Mouse (Mus musculus): Measurements from ENCODE around the gene Tjp2. TPM values are rescaled to one million over a fixed set of nuclear protein-coding genes. Genes with fewer than 3 reads are reported as not detected.
"Not testable (repeated sequence)": the region's sequence is repeated elsewhere in the genome, so short reads cannot be mapped to it uniquely, and the experiment has no call there.

Tjp2 gene
- polyA plus RNA-seq, 1 experiment from 2014 or later = 33.6 TPM

DNA sequence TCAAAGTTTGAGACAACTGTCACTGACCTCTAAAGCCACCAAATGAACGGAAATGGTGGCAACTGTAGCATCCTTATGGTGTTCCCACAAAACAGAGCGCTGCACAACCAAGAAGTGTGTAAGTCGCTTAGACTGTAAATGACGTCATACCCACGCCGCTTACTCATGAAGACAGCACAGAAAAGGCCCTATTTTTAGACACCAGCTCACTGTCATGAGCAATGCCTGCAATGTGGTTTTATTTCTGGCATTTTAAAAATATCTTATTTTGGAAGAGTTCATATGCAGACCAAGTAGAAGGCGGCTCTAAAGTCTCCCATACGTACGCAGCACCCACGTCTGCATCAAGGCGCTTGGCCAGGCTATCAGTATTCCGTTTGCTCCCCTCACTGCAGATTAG is 117.1 kb downstream of the Tjp2 start:
- Histone ChIP-seq H3K9me3 (no peaks in the 10 kb centered on the region), H3K4me1 (no peaks in the 10 kb centered on the region), H3K27ac (replicated peaks) (no peak overlapping the region), H3K36me3 (peaks cover 37% of the 10 kb centered on the region), H3K4me2 (replicated peaks) (no peak overlapping the region), H3K9ac (replicated peaks) (no peak overlapping the region), H3K27me3 (no peaks in the 10 kb centered on the region), H3K4me3 (no peak overlapping the region)
- WGBS = 94% methylated on average over 12 of the region's 12 CpGs
- no peak for ATAC-seq (ENCODE audit: low FRiP score, low read depth)

DNA sequence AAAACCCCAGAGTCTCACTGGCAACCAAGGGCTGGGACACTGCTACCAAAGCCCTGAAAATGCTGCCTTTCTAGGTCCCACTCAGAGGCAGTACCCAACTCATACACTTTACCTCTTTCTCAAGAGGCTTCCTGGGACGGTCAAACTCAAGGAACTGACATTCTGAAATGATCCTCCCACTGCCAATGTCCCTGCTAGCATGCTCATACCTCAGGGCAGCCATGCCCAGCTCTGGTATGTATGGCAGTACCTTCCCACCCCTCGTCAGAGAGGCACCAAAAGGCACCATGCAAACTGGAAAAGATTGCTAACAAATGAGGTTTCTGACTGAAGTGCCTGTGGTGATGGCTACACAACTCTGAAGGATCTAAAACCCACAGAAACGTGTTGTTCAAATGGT is 121.0 kb downstream of the Tjp2 start:
- Histone ChIP-seq H3K9ac (replicated peaks) (no peak overlapping the region), H3K4me3 (no peak overlapping the region)
- 86% methylated on average over 3 of the region's 3 CpGs for WGBS

DNA sequence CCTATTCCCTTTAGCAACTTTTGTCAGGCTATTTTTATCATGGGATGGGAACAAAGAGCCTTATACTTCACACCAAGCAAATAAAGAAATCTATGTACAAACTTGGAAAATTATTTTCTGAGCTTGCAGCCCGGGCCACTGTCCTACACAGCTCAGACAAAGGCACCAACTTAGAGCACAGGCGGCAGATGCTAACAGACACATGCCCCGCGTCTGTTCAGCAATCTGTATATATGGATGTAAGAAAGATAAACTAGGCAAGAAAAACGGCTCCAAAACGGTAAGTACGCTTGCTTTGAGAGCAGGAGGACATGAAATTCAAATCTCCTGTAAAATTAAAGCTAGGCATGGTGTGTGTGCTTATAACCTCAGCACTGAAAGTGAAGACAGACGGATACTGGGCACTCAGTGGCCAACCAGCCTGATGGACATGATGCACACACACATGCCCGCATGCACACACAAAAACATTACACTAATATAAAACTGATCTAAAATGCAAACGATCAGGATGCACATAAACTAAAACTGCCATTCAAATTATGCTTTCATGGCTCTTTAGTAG is 122.2 kb downstream of the Tjp2 start:
- no peaks in the 10 kb centered on the region for H3K4me1 ChIP-seq
- no peak overlapping the region for H3K4me2 ChIP-seq (replicated peaks)
- H3K9me3 ChIP-seq = no peaks in the 10 kb centered on the region
- H3K4me3 ChIP-seq = no peak overlapping the region
- peaks cover 32% of the 10 kb centered on the region for H3K36me3 ChIP-seq
- no peak overlapping the region for H3K27ac ChIP-seq (replicated peaks)
- 96% methylated on average over 10 of the region's 10 CpGs for WGBS
- no peak for ATAC-seq (ENCODE audit: low FRiP score, low read depth)
- no peaks in the 10 kb centered on the region for H3K27me3 ChIP-seq
- no peak overlapping the region for H3K9ac ChIP-seq (replicated peaks)

More for the DNA sequence above, 121.0 kb downstream of the Tjp2 start:
- no peak overlapping the region for H3K4me2 ChIP-seq (replicated peaks)
- ATAC-seq (ENCODE audit: low FRiP score, low read depth) = no peak
- no peak overlapping the region for H3K27ac ChIP-seq (replicated peaks)
- peaks cover 30% of the 10 kb centered on the region for H3K36me3 ChIP-seq
- H3K9me3 ChIP-seq = no peaks in the 10 kb centered on the region
- H3K4me1 ChIP-seq = no peaks in the 10 kb centered on the region
- H3K27me3 ChIP-seq = no peaks in the 10 kb centered on the region

DNA sequence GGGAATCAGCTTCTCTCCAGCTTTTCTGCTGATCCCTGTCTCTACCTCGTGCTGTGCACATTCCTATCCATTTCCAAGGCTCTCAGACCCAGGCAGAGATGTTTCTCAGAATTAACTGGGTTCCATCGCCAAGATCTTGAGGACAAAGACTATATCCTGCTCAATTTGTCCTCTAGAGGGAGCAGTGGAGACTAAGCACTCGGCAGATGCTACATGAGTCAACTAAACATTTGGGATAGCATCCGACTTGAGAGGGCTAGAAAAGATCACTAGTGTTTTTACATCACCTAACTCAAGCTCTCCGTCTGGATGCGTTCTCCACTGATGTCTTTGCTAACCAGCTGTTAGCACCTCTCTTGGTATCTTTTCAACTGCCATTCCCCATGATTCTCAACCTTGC is 123.6 kb downstream of the Tjp2 start:
- no peak overlapping the region for H3K27ac ChIP-seq (replicated peaks)
- no peak overlapping the region for H3K4me2 ChIP-seq (replicated peaks)
- peaks cover 41% of the 10 kb centered on the region for H3K36me3 ChIP-seq
- 78% methylated on average over 6 of the region's 6 CpGs for WGBS
- no peak overlapping the region for H3K9ac ChIP-seq (replicated peaks)
- H3K4me3 ChIP-seq = no peak overlapping the region
- no peak for ATAC-seq (ENCODE audit: low FRiP score, low read depth)
- no peaks in the 10 kb centered on the region for H3K9me3 ChIP-seq
- no peaks in the 10 kb centered on the region for H3K4me1 ChIP-seq
- H3K27me3 ChIP-seq = no peaks in the 10 kb centered on the region

DNA sequence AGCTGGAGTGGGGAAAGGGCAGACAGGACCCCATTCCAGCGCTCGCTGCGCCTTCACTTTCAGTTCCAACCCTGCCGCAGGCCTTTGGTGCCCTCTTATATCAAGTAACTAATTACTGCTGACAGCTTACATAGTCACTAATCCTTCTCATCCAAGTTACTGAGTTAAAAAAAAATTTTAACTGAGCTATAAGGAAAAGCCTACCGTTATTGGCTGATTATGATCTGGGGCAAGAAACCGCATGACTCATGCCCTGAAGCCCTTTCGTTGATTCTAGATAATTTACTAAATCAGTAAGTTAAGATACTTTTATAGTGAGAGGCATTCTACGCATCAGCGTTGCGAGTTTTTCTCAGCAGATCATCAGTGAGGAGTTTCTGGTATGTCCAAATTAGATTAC is 126.1 kb downstream of the Tjp2 start:
- Histone ChIP-seq H3K27ac (replicated peaks) (no peak overlapping the region), H3K27me3 (no peaks in the 10 kb centered on the region), H3K4me3 (no peak overlapping the region), H3K36me3 (peaks cover 60% of the 10 kb centered on the region), H3K9ac (replicated peaks) (no peak overlapping the region), H3K4me2 (replicated peaks) (no peak overlapping the region), H3K4me1 (no peaks in the 10 kb centered on the region), H3K9me3 (no peaks in the 10 kb centered on the region)
- ATAC-seq (ENCODE audit: low FRiP score, low read depth) = no peak
- WGBS = 92% methylated on average over 10 of the region's 10 CpGs

DNA sequence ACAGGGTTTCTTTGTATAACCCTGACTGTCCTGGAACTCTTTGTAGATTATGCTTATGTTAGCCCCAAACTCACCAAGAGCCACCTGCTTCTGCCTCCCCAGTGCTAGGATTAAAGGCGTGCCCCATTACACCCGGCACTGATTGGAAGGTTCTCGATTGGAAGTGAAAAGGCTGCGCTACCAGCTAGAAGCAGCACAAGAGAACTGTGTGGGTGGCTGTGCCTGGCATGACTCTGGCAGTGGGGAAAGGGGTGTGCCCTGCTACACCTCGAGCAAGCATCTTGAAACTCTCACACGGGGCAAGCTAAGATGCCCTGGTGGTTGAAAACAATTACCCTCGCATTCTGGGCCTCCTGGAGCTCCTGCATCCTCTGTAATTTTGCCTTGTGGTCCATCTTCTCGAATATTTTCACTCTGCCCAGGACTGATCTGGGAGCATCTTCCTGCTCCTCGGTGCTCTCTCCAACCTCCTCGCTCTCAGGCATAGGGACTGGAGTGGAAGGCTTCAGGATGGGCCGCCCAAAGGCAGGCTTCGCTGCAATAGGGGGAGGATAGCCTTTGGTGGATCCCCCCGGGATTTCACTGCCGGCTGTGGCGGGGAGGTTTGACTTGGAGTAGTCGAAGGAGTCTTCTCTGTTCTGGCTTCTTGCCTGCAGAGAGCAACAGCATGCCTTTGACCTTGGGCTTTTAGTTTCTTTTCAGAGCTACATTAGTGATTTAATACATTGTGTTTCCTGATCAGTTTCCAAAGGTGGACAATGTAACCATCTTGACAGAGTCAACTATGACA is 127.0 kb downstream of the Tjp2 start:
- Histone ChIP-seq H3K4me3 (no peak overlapping the region), H3K9me3 (no peaks in the 10 kb centered on the region), H3K4me2 (replicated peaks) (no peak overlapping the region), H3K36me3 (peaks cover 62% of the 10 kb centered on the region), H3K4me1 (no peaks in the 10 kb centered on the region), H3K27me3 (no peaks in the 10 kb centered on the region), H3K9ac (replicated peaks) (no peak overlapping the region), H3K27ac (replicated peaks) (no peak overlapping the region)
- WGBS = 90% methylated on average over 16 of the region's 16 CpGs
- ATAC-seq (ENCODE audit: low FRiP score, low read depth) = no peak

DNA sequence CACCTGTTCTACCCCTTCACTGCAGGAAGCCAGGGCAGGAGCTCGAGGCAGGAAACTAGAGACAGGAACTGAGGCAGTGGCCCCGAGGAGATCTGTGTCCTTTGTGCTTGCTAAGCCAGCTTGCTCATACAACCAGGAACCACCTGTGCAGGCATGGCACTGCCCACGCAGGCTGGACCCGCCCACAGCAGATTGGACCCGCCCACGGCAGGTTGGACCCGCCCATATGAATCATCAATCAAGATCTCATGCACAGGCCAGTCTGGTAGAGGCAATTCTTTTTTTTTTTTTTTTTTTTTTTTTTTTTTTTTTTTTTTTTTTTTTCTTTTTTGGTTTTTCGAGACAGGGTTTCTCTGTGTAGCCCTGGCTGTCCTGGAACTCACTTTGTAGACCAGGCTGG is 132.8 kb downstream of the Tjp2 start:
- H3K36me3 ChIP-seq = peaks cover 29% of the 10 kb centered on the region
- not testable (repeated sequence) for H3K4me1 ChIP-seq; H3K9me3 ChIP-seq; H3K27me3 ChIP-seq; H3K4me3 ChIP-seq; H3K9ac ChIP-seq (replicated peaks); H3K4me2 ChIP-seq (replicated peaks); ATAC-seq (ENCODE audit: low FRiP score, low read depth); H3K27ac ChIP-seq (replicated peaks)
- WGBS = 75% methylated on average over 8 of the region's 8 CpGs

DNA sequence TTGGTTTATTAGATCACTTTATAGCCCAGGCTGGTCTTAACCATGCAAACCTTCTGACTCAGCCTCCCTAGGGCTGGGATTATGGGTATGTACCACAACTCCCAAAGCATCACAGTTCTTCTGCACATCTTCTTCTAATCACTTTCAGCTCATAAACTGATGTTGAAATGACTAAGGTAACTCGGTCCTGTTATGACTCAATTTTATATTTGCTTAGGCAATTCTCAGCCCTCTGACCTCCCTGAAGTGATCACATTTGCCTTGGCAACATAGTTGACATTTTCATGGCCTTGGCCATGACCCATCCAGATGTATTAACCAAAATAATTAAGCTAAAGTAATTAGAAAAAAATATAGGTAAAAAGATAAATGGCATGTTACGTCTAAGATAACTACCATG is 134.5 kb downstream of the Tjp2 start:
- H3K4me1 ChIP-seq = no peaks in the 10 kb centered on the region
- H3K36me3 ChIP-seq = peaks cover 14% of the 10 kb centered on the region; the same call in 1 of the 2 replicates
- no peak overlapping the region for H3K27ac ChIP-seq (replicated peaks)
- H3K4me3 ChIP-seq = no peak overlapping the region
- 0 out of 2 replicates have a peak, but pooled peaks cover 3% of the 10 kb centered on the region for H3K9me3 ChIP-seq
- ATAC-seq (ENCODE audit: low FRiP score, low read depth) = no peak
- no peak overlapping the region for H3K4me2 ChIP-seq (replicated peaks)
- WGBS = 88% methylated on average over 2 of the region's 2 CpGs
- H3K27me3 ChIP-seq = no peaks in the 10 kb centered on the region
- H3K9ac ChIP-seq (replicated peaks) = no peak overlapping the region

DNA sequence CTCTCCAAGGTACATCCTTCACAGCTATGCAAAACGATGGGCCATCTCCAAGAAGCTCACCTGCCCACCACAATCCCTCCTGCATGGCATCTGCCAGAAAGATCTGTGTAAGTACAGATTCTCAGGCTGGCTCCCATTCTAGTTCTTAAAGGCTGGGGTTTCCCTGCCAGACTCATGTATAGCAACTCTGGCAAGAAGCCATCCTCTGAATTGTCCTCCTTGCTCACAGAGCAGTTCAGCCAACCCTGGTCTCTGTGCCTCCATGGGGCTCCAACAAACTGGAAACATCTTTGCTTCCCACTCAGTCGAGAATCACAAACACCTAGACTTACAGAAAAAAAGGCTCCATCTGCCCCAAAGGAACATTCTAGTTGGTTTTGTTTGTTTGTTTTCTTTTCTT is 139.5 kb downstream of the Tjp2 start:
- H3K4me3 ChIP-seq = no peak overlapping the region
- ATAC-seq (ENCODE audit: low FRiP score, low read depth) = no peak
- H3K9ac ChIP-seq (replicated peaks) = no peak overlapping the region
- no peak overlapping the region for H3K4me2 ChIP-seq (replicated peaks)
- H3K27ac ChIP-seq (replicated peaks) = no peak overlapping the region
- no peaks in the 10 kb centered on the region for H3K9me3 ChIP-seq
- H3K4me1 ChIP-seq = no peaks in the 10 kb centered on the region
- WGBS = 83% methylated on average over 2 of the region's 2 CpGs
- H3K36me3 ChIP-seq = no peaks in the 10 kb centered on the region
- no peaks in the 10 kb centered on the region for H3K27me3 ChIP-seq

DNA sequence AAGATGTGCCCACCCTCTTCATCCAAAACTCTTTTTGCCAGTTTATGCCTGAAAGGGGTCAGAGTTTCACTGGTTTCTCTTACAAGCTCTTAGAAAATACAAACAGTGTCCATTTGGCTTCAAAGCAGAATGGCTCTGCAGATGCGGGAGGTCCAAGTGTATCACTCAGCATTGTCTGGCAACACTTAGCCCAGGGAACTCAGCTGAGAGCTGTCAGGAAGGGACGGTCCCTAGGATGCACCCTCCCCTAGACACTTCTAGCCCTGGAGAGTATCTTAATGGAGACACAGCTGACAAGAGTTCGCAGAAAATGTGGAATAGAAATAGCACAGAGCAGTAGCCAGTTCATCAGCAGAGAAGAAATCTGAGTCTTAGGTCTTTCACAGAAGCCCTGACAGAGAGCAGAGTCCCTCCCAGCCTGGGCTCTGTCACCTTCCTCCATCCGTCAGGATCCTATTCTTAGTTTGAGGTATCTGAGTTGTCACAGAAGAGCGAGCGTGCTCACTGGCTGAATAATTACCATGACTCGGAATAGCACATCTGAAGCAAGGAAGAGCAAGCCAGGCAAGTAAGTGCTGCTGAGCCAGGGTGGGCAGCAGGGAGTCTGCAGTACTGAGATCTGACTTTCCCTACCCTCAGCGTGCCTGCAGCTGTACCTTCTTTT is 144.3 kb downstream of the Tjp2 start:
- H3K27me3 ChIP-seq = no peaks in the 10 kb centered on the region
- 50% methylated on average over 8 of the region's 8 CpGs for WGBS

DNA sequence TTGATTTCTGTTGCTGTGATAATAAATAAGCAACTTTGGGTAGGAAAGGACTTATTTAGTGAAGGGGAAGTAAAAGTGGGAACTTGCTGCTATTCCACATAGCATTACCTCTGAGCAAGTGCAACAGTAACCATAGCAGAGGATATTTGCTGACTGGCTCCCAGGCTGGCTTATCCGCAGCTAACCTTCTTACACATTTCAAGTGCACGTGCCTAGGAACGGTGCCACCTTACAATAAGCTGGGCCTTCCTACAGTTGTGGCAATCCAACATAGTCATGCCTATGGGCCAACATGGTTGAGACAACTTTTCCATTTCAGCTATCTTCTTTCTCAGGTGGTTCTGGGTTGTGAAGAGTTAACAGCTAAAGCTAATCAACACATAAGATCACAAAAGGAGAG is 147.2 kb downstream of the Tjp2 start:
- Histone ChIP-seq H3K4me1 (no peaks in the 10 kb centered on the region), H3K4me2 (replicated peaks) (no peak overlapping the region), H3K27ac (replicated peaks) (no peak overlapping the region), H3K27me3 (no peaks in the 10 kb centered on the region), H3K4me3 (no peak overlapping the region), H3K9ac (replicated peaks) (no peak overlapping the region), H3K36me3 (no peaks in the 10 kb centered on the region), H3K9me3 (no peaks in the 10 kb centered on the region)
- no peak for ATAC-seq (ENCODE audit: low FRiP score, low read depth)
- WGBS = 93% methylated on average over 3 of the region's 3 CpGs

More for the DNA sequence above, 144.3 kb downstream of the Tjp2 start:
- Histone ChIP-seq H3K4me3 (no peak overlapping the region), H3K4me1 (no peaks in the 10 kb centered on the region), H3K36me3 (no peaks in the 10 kb centered on the region), H3K9ac (replicated peaks) (no peak overlapping the region), H3K4me2 (replicated peaks) (no peak overlapping the region), H3K9me3 (no peaks in the 10 kb centered on the region), H3K27ac (replicated peaks) (no peak overlapping the region)
- no peak for ATAC-seq (ENCODE audit: low FRiP score, low read depth)

DNA sequence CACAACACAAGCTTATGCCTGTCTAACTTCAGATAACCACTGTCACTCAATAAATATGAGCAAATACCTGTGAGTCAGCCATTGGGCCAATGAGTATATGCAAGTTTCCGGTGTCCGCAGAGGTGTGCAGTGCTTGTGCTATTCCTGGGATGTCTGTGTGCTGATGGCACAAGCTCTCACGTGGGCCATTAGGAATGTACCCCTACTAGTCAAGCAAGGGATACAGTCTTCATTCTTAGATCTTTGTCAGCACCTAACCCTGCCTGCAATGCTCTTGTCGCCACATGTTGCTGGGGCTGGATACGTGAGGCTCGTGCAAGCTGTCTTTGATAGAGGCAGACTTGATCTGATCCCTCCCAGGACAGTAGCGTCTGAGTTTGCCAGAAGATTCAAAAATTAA is 148.3 kb downstream of the Tjp2 start:
- 90% methylated on average over 7 of the region's 7 CpGs for WGBS

More for the DNA sequence above, 148.3 kb downstream of the Tjp2 start:
- ATAC-seq (ENCODE audit: low FRiP score, low read depth) = no peak
- no peaks in the 10 kb centered on the region for H3K9me3 ChIP-seq
- no peak overlapping the region for H3K4me2 ChIP-seq (replicated peaks)
- no peak overlapping the region for H3K9ac ChIP-seq (replicated peaks)
- H3K27ac ChIP-seq (replicated peaks) = no peak overlapping the region
- H3K4me1 ChIP-seq = no peaks in the 10 kb centered on the region
- no peaks in the 10 kb centered on the region for H3K27me3 ChIP-seq
- H3K36me3 ChIP-seq = no peaks in the 10 kb centered on the region
- H3K4me3 ChIP-seq = no peak overlapping the region
